Mouse (Mus musculus): ENCODE results near the gene Chd9.

Gene Chd9

DNA sequence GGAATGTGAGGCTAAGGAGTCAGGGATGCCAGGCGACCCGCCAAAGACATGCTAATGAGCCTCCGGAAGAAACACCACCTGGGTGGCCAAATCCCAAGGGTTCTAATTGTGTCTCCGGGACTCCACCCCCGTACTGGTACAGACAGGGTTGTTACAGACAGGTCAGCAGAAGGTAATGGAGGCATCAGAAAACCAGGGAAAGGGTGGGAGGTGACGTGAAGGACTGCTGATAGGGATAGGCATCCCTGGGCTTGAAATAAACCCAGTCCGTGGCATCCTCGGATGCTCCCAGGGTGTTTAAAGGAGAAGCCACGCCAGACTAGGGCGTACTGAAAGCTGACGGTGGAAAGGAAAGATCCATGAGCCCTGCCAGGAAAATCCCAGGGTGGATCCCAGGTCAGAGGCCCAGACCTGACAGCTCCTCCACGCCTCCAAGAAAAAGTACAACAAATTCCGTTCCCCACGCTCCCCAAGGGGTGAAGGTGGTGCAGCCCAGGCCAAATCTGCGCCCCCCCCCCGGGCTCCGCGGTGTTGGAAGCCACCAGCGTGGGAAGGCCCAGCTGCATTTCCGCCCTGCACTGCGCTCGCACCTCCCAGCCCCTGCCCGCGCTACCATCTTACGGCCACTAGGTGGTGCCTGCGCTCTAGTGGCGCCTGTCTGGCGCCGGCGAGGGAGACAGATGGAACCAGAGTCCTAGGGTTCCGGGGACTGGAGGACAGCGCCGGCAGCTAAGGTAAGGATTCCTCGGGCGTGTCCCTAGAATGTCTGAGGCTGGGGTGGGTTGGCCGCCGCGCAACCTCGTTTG lies at the start of gene Chd9:
Gene Chd9 (plus strand): TSS at position 172 of the 806 bp plus-strand sequence.
- DNase-seq = peak; percentile 98

DNA sequence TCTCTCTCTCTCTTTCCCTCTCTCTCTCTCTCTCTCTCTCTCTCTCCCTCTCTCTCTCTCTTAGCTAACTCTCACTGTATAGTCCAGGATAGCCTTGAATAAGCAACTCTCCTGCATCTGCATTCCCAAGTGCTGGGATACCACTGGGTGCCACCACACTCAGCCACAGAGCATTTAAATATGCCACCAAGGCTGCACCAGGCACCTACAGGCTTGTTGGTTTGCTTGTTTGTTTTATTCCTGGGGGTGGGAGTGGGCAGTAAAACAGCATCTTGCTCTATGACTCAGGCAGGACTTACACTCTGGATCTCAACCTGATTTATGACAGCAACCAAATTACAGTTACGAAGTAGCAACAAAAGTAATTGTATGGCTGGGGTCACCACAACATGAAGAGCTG lies 36.5 kb upstream of the Chd9 start:
- DNase-seq = no peak

DNA sequence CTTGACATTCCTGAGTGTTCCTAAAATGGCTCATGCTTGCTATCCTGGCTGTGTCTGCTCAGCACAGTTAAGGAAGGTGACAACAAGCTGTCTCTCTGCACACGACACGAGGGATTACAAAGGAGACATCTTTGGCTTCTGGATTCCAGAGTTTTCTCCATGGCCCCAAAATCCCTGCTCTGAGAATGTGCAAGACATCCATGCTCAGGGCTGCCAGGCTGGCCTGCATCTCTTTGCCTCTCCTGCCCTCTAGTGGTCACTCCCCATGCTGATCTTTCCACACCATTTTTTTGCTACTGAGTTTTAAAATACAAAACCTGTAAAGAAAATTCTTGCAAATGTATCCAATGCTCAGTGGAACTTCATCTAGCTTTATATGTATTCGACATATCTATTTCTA lies 34.4 kb upstream of the Chd9 start:
- peak; percentile 87 for DNase-seq

DNA sequence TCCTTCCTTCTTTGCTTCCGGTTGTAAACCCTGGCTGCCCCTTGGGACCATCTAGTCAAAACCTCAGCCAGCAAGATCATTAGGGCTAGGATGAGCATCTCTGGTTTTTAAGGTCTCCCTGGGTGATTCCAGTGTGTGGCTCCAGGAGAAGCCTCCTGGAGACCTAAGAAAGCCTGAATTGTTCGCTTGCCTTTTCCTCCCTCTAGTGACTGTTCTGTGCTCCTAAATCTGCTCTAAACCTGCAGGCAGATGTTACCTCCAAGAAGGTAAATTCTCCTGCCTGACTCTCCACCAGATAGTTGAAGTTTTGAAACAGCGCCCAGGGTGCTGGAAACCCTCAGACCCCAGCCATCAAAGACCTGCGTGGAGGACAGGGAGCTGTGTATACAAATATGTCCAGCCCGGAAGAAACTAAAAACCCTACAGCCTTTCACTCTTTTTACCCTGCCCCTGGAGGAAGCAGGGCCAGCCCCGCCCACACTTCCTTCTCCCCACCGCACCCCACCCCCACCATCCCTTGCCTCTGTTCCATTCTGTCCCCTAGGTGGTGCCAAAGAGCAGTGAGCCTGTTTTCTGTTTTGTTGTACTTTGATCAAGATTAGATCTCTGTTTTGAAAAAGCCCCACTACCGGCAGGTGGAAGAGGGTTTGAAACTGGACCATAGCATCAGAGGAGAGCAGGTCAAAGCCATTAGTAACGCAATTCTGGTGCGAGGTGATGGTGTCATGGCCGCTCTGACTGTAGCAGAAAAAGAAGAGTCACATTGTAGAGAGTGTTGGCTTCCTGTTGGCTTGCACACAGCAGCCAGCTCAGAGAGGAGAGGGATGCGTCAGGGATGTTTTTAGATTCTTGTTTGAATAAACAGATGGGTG lies 32.9 kb upstream of the Chd9 start:
- peak; percentile 61 for DNase-seq

DNA sequence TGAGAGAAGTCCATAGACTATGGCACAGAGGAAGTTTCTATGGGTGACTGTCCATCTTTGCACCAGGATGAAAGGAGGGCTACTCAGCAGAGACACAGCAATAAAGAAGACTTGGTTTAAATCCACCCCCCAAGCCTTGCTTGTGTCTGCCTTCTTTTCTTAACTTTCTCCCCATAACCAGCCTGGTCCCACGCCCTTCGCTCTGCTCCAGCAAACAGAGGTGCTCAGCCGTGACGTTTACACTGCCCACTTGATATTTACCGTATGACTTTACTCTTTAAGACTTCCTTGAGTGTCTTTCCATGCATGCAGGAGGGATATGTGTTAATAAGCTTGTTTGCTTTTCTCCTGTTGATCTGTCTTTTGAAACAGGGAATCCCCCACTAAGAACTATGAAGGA lies 28.7 kb upstream of the Chd9 start:
- DNase-seq = no peak

DNA sequence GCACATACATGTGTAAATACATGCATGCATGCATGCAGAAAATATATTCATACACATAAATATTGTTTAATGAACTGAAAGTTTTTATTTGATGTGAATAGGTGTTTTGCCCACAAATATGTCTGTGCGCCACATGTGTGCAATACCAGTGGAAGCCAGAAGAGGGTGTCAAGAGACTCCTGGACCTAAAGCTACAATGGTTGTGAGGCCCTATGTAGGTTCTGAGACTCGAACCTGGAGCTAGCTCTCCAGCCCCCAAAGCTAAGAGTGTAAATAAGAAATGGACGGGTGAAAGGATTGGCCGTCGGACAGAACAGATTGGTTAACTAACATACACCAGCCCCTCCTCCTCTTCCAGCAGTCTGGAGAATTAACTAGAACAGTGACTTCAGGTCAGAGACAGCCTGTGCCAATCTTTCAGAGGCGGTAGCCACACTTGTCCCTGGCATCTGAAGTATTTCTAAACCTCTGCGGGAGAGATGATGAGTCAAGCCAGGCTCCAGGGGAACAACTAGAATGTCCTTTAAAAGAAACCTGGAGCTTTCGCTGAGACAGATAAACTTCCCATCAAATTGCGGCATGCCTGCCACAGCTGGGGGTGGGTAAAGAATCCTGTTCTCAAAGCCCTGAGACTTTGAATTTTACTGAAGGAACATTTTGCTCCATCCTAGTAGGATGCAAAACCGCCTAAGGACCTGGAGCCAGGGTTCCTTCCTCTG lies 14.4 kb upstream of the Chd9 start:
- DNase-seq = no peak

DNA sequence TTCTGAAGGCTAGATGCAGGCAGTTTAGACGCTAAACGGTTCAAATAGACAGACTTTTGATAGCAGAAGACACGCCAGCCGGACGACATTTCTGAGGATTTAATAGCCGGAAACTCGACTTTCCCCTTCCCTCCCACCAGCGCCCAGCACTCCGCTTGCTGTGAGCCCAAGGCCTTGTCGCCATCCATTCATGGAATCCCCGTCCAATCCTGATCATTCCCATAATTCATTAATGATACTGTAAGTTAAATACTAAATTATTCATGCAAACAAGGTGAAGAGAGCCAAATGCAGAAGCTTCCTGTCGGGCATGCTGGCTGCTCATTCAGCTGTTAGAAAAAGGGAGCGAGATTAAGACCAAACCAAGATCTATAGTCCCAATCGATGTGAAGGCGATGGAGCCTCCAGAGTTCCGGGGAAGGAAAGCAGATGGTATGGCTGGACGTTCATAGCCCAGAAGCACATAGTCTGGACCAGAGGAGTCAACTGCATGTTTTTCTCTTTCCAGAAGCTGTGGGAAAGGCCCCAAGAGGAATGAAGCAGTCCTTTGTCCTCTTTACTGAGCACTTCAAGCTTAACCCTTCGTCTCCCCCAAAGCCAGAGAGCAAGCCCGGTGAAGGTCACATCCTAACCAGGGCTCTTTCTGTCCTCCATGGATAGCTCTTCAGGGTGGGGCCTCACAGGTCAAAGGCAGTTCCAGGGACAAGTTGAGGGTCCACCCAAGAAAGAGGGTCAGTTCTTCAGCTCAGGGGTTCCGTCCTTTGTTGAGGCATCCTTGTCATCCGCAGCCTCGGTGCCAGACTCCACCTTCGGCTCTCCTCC lies 11.9 kb upstream of the Chd9 start:
- DNase-seq = no peak

DNA sequence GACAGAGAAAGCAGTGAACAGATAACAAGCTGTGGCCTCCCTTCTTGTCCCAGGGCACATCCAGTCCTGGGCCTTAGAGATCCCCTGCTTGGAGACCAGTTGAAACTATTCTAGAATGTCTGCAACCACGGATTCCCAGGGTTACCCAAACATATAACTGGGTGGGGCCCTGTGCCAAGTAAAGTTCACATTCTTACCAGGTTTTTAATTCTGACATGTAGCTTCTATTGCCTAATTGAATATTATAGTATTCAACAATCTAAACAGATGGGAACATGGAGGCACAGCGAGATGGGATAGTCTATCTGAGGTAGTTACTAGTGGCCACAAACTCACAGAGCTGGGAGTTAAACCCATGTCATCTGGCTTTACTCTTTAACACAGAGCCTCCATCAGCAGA lies 10.9 kb upstream of the Chd9 start, which contains the start of gene Gm19935:
Gene Gm19935 (minus strand): TSS at position 101 of the 400 bp plus-strand sequence.
- no peak for DNase-seq

DNA sequence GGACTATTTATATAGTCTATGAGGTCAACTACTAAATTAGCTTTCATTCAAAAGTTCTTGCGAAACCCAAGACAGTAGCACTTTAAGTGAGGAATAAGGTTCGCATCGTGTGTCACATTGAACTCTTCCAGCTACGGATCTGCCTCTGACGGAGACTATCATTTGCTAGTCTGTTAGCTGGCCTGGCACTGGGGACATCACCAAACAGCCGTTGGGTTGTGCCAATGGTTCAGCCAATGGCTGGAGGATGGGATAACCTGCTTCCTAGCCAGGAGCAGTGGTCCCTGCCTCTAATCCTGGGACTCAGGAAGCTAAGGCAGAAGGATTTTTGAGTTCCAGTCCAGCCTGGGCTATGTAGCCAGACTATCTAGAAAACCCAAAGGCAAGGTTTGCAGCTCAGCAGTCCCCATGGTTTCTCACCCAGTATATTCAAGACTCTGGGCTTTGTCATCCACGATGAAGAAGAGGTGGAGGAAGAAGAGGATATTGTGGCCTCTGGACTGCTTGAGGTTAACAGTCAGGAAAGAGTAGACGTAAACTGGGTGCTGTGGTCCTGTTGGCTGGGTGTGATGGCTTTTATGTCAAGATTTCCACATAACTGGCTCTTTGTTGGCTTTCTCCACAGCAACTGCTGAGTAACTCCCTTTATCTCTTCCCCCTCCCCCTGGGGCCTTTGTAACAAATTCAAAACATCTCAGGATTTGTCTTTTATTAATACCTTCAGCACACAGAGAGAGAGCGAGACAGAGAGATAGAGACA lies 8.4 kb upstream of the Chd9 start:
- DNase-seq = no peak

DNA sequence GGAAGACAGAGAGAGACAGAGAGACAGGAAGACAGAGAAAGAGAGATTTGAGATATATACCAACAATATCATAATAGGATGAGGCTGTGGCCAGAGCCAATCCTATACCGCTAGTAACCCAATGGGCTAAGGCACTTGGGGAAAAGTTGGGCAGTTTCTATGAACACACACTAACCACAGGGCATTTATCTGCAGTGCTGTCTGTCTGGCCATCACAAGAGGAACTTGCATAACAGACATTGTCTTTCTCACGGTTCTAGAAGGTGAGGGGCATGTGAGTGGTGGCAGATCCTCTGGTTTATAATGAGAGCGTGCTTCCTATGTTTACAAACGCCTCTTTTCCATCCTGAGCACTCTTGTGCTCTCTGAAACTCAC lies 7.8 kb upstream of the Chd9 start:
- DNase-seq = no peak

DNA sequence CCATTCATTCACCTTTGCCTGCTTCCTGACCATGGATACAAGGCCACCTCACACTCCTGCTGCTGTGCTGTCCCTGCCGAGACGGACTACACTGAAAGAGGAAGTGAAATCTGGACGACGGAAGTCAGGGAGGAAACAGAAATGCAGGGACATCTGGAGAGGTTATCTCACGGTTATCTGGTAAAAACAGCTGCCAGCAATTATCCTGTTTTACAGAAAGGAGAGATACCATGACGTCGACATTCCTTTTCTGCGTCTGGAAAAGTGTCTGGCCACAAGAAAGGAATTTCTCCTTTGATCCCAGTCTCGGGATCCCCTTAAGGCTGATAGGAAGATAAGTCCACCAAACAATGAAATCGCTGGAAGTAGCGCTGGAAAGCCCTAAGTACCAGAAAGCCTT lies 5.7 kb upstream of the Chd9 start:
- no peak for DNase-seq

DNA sequence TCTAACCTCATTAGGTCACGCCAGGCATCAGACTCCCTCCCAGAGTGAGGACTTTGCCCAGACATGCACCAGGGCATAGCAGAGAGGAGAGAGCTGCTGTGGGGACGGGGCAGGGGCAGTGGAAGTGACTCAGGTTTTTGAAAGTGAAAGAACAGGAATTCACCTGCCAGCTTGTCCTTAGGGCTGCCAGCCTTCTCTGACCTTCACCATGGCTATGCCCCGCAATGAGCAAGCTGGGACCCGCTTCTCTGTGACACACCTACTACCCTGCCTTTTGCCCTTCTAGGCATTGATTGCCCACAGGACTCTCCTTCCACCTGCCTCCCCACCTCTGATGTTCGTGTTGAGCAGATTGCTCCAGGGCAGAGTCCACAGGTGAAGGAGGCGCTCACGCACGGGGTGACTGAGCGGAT lies 2.7 kb upstream of the Chd9 start:
- no peak for DNase-seq

DNA sequence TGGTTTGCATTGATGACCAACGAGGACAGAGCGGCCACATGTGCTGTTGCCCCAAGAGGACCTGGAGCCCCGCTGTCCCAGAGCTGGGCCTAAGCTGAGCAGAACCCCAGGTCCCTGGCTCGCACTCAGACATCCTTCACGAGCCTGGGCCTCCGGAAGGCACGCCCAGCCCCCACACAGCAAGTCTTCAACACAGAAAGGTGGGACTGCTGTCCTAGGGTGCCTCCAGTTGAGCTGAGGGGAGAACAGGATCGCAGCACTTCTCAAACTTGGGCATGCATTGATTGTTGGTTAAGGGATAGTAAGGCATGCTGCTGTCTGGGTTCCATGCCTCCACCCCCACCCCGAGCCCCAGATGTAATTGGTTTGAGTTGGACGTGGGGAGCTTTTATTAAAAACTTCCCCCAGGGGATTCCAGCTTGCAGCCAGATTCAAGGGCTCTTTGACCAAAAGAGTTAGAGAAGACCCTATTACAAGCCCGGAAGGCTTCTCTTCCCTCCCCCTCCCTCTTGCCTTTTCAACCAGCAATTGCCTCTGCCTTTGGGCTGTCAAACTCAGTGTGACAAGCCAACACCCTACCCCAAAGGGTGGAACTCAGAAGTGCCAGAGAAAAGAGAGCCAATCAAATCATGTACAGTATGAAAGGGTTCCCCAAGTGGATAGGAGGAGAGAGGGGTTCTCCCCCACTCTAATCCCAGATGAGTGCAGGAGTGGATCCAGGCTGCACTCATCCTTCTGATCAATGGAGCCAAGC lies 1.0 kb downstream of the Chd9 start:
- no peak for DNase-seq

DNA sequence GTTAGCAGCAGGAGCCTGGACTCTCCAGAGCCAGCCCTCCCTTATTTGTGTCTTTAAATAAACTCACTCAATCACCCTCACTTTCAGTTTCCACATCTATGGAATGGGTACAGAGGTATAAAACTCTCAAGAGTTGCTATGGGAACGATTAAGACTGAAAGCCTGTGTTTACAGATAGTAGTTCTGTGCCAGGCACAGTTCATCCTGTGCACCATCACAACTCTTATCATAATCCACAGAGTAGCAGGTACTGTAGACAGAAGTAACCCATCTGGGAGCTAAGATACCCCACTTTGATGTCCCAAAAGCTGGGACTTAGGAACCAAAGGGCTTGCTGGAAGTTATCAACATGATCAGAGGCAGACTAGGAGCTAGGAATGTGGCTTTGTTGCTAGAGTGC lies 1.7 kb downstream of the Chd9 start:
- no peak for DNase-seq

DNA sequence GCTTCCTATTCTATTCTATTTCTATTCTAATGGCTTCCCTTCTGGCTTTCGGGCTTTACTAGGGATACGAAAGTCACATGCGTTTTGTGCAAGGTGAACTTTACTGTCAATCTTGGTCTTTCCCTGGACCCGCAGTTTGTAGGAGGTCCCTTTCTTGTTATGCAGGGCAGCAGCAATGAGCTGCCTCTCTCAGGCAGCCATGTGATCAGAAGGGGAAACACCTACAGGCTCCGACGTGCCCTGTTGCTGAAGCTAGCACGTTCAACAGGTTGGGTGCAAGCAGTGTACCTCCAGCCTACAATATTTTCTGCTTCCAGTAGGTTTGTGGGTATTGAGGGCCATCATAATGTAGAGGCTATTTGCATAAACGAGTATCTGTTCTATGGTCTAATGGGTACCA lies 2.8 kb downstream of the Chd9 start:
- DNase-seq = no peak

DNA sequence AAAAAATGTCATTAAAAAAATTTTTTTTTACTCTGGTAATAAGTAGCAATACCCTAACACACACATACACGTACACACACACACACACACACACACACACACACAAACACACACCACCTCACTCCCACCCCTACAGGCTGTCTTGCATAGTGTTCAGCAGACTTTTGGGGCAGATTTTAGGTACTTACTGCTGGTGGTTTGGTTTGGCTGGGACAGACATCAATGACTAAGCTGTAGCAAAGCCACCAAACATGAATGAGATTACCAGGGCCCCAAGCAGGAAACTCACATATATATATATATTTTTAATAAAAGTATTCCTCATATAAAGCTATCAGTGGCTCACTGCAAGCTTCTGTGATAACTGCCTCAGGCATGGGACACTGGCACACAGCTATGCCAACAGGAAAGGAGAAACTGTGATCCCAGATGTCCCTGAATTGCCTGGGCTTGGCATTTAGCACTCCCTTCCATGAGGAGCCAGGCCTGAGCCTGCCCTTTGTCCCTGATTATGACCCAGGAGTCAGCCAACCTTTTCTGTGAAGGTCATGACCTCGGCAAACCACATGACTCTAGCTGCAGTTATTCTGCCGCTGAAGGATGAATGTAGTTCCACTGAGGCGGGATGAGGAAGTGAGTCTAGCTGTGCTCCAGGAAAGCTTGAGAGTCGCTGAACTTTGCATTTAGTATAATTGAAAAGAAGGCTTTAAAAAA lies 4.6 kb downstream of the Chd9 start:
- DNase-seq = no peak

DNA sequence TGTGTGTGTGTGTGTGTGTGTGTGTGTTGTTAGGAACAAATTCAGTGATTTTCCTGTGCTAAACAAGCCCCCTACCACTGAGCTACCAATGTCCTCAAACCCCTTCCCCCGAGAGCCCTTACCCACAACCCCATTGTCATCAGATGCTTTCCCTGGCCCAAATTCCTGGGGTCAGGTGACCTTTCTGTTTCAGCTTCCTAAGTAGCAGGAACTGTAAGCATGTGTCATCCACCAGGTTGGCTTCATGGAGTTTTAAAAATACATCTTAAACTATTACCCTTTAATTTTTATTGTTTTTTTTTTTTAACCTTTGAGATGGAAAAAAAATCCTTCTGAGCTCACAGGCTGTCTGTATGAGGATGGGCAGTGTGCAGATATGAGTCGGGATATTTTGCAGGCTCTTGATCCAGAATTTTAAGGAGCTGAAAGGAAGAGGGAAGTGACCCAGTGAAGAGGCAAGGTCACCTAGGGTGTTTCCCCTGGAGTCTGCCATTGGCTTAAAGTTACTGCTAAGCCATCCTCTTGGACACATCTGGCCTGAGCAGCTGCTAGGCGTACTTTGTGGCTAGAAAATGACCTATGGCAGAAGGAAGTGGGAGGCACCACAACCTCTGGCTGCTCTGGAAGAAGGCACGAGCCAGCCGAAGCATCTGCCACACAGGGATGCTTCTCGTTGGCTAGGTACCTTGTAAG lies 5.6 kb downstream of the Chd9 start:
- no peak for DNase-seq

DNA sequence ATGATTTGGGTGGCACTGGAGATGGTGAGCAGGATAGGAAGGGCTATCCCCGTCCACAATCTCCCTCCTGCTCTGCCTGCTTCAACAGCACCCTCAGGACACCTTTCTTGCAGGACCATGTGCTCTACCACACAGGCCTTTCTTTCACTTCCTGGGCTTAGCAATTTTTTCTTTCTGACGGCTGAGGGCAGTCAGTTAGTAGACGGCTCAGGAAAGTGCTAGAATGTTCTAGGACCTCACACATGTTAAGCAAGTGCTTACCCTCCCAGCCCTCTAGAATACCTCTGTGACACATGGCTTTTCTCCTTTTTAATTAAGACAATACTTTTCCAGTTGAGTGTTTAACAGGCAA lies 6.1 kb downstream of the Chd9 start:
- DNase-seq = no peak

DNA sequence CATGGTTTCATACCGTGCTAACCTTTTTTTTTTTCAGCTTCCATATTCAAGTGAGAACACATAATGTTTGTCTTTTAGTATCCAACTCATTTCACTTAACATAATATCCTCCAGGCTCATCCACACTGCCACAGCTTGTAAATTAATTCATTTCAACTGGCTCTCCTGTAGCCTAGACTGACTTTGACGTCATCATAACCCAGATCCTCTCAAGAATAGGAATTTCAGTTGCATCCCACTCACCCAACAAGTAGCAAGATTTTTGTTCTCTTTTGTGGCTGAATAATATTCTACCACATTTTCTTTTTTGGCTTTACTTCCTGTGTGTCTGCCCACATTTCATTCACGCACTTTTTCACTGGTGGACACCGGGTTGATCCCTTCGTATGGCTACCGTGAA lies 9.3 kb downstream of the Chd9 start:
- no peak for DNase-seq

All from right cerebral cortex, postnatal 14 days (tissue).